Mouse (Mus musculus) 3134 (cell line): ENCODE data around the gene Fbn1.
A peak's percentile ranks its signal among the peaks of the same experiment; 100 is the strongest.

Experiments
- DNase-seq: peaks from one replicate; pipeline ENCODE4 v3.0.0-alpha.2; 2011; ENCODE audit warnings: low spot score; ENCODE audit not compliant: insufficient read length; ENCODE audit errors: extremely low read depth

The Fbn1 gene

DNA sequence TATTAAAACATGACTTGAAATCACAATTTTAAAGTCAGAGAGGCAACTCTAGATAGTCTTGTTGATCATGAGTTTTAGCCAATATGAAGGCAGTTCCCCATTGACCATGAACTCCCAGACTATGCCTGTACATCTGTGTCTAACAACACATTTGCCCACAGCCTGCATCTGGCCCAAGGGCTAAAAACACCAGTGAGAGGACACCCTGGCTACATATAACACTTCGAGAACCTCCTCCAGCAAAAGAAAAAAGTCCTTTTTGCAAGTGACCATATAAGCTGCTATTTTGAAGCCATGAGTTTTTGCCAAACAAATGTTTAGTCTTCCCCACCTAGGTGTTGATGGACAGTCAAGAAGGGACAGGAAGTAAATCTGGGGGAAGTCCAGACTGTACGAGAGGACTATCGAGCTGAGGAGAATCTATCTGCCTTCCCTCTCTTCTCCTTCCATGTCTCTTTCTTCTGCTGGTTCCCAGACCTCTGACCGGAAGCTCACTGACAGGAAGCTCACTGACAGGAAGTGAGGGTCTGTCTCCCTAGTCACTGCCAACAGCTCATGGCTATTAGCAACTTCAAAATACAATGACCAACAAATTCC, 103.2 kb downstream of the Fbn1 start:
- DNase-seq, result no peak

DNA sequence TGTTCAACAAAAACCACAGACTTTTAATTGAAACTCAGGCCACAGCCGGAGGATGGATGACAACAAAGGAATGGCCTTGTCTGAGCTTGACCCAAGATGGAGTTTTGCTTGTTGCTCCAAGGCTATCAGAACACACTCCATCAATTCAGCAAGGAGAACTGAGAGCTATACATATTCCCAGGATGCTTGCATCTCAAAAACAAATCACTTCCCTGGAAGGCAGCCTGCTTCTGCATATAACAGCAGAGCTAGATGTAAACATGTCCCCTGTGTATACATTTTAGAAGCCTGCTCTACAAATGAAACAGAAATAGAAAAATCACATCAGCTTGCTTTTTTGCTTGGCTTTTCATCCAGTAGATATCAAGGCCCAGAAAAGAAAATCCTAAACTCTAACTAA, 105.5 kb downstream of the Fbn1 start:
- DNase-seq, result no peak

DNA sequence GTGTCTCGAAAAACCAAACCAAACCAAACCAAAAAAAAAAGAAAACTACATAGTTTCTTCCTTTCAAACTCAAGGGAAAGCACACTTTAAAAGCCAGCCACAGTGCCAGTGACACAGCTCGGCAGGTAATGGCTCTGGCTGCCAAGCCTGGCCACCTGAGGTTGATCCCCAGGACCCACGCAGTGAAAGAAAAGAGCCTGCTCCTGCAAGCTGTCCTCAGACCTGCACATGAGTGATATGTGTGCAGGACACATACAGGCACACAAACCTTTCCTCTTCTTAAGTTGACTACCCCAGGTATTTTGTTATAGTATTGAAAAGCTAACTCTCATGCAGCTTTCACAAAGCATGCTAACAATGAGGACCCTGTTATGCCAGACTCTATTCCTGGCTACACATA, 107.7 kb downstream of the Fbn1 start:
- DNase-seq, result no peak

DNA sequence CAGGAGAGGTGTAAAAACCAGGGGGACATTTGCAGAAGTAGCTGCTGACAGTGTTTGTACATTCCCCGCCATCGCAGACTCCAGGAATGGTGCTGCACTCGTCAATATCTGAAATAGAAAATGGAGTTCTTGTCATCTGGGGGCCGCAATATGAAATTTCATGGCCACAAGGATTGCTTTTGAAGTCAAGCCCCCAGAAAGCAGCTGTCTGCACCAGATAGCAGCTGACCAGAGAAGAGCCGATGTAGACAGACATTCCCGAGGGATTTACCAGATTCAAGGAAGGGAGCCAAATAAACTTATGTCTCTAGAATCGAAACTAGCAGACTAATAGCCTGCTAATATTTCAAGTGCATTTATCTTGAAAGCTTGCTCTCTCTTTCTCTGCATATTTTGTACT, 110.0 kb downstream of the Fbn1 start:
- DNase-seq, result no peak

DNA sequence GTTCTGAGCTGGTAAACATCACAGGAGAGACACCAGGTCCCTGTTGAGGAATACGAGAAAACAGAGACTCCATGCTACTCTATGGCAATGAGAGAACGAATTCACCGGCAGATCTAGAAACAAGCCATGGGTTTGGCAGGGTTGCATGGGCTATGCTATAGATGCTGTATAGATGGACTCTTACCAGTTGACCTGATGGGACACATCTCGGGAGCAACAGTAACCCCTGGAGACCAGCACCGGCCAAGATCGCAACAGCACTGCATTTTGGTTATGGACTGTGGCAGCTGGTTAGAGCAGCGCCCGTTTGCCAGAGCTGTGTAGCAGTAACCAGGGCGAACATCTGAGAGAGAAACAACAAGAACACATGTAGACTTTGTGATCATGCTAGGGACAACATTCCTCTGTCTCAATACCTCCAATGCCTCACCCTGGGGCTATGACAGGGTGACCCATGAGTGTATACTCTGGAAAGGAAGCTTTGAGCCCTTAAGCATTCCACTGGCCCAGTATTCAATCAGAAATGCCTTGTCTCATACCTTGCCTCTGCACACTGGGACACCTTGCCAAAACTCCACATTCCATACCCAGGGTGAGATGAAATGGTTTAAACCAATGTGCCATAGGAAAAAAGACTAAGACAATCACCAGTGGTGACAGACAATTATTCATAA, 113.2 kb downstream of the Fbn1 start:
- DNase-seq, result no peak

DNA sequence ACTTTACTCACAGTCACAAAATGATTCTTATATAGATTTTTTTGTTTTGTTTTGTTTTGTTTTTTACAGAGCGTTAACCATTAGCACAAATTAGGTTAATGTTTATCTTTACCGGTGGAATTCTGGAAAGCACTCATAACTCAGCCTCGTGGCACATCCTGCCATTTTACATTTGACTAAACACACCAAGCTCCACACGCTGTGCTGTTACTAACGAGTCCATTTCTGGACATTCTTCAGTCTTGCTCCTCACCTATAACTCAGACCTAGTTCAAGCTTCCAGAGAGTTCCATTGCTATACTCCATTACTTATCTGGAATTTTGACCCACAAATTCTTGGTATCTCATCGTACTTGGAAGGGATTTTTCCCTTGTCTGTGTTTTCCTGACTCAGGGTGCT, 116.2 kb downstream of the Fbn1 start:
- DNase-seq, result no peak

DNA sequence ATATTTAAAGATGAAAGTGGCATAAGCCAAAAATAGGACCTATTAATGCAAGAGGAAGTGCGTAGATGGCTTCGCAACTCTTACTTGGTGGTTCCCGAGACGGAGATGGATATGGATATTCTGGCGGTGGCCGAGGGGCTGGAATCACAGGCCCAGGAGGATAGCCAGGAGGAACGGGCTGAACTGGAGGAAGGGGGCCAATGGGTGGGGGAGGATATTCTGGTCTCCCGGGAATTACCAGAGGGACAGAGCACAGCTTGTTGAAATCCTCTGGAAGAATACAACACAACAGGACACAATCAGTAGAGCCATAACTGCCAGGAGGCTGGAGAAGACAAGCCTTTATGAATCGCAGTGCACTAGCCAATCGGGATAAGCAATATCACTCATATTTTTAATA, 118.0 kb downstream of the Fbn1 start:
- DNase-seq, result no peak

DNA sequence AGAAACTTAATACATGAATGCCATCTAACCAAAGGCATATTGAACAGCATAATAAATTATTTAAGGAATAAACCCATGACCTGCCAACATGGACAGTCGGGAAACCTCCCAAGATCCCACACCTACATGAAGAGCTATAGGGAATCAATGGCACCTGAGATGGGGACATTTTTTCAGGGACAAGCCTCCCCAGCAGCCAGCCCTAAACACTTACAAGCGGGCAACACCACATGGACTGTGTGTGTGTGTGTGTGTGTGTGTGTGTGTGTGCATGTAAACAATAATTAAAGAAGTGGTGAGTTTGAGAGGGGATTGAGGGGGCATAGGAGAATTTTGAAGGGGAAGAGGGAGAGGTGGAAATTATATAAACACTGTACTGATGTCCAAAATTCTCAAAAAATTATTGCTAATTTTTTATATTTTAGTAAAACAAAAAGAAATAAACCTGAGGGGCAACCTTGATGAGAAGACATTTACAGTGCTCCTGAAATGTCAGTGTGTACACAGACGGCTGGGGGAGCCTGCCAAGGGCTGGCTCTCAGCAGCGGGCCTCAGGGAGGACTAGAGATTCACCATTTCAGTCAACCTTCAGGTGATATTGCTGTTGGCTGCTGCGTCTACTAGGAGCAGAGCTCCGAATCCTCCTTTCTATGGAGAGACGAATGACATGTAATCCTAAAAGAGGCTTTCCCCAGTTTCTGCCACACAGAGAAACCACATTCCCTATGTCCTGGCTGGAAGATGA, 121.4 kb downstream of the Fbn1 start:
- no peak for DNase-seq

DNA sequence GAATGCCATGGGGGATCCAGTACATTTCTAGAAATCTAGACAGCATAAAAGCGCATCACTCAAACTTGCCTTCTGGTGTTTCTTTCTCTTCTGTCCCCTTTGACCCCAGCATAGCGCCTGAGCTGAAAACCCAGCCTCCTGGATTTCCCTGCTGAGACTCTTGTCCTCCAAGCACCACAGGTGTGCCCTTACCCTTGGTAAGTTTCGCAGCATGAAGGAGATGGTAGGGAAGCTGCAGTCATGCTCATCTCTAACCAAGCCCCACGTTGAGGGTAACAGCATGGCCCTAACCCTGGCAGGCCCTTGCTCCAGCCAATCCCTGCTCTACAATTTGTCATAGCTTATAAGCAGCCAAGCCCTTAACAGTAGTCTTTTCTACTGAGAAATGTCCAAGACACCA, 122.9 kb downstream of the Fbn1 start:
- DNase-seq, result no peak

DNA sequence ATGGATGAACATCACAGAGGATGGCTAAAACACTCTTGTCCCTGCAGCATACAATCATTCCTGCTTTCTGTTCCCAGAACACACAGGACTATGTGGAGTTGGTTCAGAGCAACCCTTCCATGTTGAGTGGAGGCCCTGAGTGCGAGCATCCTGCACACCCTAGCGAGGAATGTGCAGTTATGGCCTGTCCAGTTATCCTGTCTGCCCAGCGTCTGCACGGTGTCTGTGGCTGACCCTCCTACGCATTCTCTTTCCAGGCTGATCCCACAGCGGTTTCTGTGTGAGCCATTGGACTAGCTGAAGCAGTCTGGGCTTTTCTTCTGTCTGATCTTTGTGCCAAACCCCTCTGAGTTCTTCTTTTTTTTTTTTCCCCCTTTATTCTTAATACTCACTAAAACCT, 123.4 kb downstream of the Fbn1 start:
- DNase-seq, result no peak

DNA sequence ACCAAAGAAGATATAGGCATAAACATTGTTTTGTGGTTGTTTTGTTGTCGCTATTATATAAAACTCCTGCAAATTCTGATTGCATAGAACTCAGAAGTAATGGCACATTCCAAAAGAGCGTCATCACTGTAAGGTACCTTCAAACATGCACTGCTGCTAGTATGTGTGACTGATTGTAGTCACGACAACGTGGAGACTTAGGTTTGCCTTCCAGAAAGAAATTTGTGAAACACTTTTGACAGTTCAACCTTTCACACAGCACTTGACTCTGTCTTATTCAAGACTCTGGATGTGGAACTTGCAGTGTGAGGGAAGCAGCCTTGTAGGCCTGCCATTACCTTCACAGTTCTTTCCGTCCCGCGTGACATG, 124.5 kb downstream of the Fbn1 start:
- no peak for DNase-seq

DNA sequence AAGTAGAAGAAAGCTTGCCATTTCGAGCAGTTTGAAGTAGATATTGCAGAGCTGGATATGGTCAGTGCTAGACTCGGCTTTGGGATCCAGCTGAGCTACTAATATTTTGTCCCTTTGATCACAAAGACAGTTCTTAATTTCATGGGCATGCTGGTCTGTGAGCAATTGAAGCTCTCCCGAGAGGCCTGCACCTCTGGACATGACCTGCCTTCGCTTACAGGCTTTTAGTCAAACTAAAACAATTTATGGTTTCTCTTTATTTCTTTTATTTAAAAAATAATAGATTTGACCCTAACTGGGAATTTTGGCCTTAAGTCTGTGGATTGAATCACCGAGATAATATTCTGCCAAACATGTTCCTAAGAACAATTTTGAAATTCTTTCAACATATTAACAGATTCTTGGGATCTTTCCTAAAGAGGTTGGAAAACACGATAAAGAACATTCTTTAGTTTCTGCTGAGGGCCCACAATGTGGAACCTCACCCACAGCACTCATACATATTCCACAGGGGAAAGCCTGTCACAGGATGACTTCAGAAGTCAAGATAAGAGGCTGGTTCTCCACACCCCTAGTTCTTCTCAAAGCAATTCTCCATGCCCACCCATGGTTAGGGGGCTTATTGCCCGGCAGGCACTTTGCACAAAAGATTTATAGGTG, 125.0 kb downstream of the Fbn1 start:
- DNase-seq, result no peak

DNA sequence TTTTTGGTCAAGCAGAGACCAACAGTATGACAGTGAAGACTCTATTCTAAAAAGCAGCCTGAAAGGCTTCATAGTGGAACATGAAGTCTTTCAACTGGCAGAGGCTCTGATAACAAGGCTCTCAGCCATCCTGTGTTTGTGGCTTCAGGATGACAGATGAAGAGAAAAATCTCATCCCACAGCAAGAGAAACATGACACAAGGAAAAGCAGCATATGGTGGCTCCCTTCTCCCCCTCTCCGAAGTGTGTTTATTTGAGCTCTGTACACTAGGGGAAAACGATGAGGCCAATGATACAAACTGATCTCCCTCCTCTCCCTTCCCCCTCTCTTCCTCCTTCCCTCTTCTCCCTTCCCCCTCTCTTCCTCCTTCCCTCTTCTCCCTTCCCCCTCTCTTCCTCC, 127.7 kb downstream of the Fbn1 start:
- DNase-seq, result no peak

DNA sequence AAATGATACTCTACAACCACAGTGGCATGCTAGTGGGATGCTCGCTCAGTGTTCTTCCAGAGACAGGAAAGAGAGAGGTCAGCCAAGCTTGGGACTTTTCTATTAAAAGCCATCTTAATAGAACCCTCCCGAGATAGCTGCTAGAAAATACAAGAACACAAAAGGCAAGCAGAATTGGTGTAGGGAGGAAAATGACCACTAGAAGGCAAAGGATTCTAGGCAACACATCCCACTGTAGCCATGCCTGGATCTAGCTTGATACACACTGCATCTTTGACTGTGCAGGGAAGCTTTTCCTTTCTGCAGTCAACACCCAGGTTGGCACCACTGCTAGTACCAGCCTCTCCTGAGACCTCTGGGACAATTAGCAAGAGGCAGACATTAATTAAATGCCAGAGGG, 128.6 kb downstream of the Fbn1 start:
- DNase-seq, result no peak

DNA sequence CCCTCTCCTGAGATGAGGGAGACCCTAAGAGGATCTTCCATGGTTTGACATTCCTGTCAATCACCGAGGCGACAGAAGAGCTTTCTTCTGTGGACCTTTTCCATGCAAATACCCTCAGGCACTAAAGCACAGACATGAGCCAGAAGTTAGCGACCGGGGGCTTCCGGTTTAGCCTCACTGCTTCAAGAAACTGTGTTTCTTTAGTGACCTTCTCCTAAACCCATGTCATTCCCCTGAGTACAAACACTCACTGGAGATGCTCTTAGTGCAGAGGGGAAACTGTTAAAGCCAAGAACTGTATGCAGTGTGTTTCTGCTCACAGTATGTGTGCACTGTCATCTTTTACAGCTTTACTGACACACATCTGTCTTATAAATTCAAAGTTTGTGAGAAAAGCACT, 131.9 kb downstream of the Fbn1 start:
- no peak for DNase-seq

DNA sequence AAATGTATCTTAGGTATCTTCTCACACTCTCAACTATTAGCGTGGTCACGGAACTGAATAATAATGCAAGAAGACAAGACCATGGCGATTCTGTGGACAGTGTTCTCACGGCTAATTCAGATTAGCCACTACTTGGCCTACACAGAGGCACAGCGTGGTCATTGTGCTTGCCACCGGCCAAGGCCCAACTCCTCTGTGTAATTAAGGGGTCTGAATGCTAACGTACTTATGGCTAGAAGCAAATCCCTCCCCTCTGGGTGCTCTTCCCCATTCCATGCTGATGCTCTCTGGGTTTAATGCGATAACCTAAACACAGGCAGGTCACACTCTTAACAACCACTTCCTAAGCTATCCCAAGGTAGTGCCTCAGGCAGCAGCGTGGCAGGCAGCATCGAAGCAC, 132.5 kb downstream of the Fbn1 start:
- DNase-seq, result no peak

DNA sequence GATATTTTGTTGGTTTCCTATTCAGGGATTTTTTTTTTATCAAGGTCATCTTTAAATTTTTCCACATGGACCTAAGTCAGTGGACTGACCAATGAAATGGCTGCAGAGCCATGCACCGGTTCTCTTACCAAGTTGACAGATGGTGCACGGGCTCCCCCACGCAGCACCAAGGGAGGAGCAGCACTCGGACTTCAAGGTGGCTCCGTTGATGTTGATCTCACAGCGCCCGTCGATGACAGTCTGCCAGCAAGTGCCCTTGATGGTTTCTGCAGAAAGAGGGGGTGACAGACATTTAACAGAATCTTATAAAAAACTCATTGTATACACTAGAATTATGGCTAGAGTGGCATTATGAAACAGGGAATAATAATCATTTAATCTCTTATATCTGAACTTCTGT, 138.1 kb downstream of the Fbn1 start:
- DNase-seq, result no peak

DNA sequence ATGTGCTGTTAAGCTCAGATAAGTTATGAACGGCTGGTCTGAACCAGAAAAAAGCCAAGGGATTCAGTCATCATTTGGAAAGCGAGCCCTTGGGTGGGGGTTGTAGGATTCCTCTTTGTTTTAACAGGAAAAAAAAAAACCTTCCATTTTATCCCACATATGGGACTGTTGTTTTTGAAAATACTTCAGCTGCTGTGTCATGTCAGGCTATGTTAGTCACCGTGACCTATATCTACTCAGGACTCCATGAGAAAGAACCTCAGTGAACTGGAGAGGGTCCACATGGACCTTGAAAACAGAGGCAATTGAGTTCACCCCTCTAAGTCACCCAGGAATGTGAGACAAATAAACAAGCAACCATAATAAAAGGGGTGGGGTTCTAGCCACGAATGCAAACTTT, 139.2 kb downstream of the Fbn1 start:
- DNase-seq, result peak; percentile 49

DNA sequence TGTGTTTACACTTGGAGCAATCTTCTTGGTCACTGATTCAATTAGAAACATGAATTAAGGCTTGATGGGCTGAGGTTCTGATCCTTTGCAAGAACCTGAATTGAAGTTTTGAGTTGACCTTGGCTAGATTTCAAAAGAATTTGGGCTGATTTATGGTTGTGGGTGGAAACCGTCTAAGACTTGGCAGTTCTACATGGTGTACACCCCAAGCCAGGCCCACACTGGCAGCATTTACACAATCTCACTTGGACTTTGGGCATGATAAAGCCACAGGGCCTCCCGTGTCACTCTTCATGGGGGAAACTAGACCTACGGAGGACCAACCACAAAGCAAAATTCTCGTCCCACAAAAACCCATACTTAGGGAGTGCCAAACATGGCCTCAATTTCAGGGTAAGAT, 146.1 kb downstream of the Fbn1 start:
- DNase-seq, result peak; percentile 58

DNA sequence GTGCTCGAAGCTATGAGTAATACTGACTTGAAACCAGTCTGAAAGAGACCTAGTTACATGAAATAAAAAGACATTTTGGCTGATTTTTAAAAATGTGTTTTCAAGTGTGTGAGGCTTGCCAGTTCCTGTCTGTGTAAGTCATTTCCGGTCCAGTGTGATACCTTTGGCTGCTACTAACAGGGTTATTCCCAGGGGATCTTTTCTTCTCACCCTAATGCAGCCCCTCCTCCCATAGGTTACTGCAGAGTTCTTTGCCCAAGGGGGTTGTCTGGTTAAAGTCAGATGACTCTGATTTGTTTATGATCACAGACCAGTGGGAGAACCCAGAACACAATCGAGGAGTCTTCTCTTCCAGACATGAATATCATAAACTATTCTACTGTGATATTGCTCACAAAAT, 151.3 kb downstream of the Fbn1 start:
- no peak for DNase-seq

DNA sequence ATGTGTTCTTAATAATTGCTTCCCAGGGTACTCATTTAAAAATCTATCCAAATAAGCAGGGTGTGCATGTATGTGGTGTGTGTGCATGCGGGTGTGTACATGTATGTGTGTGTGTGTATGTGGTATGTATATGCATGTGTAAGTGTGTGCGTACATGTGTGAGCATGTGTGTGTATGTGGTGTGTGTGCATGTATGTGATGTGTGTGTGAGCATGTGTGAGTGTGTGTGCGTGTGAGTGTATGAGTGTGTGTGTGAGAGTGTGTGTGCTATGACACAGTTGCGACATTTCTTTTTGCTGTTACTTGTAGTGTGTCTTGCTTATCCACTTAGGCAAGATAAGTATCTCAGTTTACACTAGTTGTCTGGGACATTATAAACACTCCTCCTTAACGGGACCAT, 151.7 kb downstream of the Fbn1 start:
- DNase-seq, result no peak
